Mouse (Mus musculus) embryonic facial prominence, embryonic 13.5 days (tissue): ENCODE results near the gene Kmt2b. TPM values are rescaled to one million over a fixed set of nuclear protein-coding genes. Genes with fewer than 3 reads are reported as not detected.

Experiments
- ATAC-seq: fragments of 200-750 bp; cut with Nextera tagmentation; 2 replicates; pipeline ENCODE4 v1.8.0; 2017; ENCODE audit warnings: low read depth; ENCODE audit not compliant: insufficient number of reproducible peaks, insufficient read depth, low FRiP score, low TSS enrichment
- H3K27ac ChIP-seq: fragments of 300-500 bp; sonication (generic); 2 replicates; pipeline ENCODE4 v1.5.1; 2015; ENCODE audit warnings: moderate library complexity, mild to moderate bottlenecking, inconsistent platforms
- H3K27me3 ChIP-seq: fragments of 300-500 bp; sonication (generic); 2 replicates; pipeline ENCODE4 v1.6.1; 2015; ENCODE audit warnings: mild to moderate bottlenecking, inconsistent platforms
- H3K36me3 ChIP-seq: fragments of 300-500 bp; sonication (generic); 2 replicates; pipeline ENCODE4 v1.6.1; 2015; ENCODE audit warnings: mild to moderate bottlenecking, inconsistent platforms
- H3K4me1 ChIP-seq: fragments of 300-500 bp; sonication (generic); 2 replicates; pipeline ENCODE4 v1.6.1; 2015; ENCODE audit warnings: inconsistent platforms
- H3K4me2 ChIP-seq: fragments of 300-500 bp; sonication (generic); 2 replicates; pipeline ENCODE4 v1.6.1; 2015; ENCODE audit warnings: moderate library complexity, mild to moderate bottlenecking, inconsistent platforms
- H3K4me3 ChIP-seq: fragments of 300-500 bp; sonication (generic); 2 replicates; pipeline ENCODE4 v1.5.1; 2015; ENCODE audit warnings: mild to moderate bottlenecking, inconsistent platforms
- H3K9ac ChIP-seq: fragments of 300-500 bp; sonication (generic); 2 replicates; pipeline ENCODE4 v1.6.1; 2015; ENCODE audit warnings: mild to moderate bottlenecking, inconsistent platforms
- H3K9me3 ChIP-seq: fragments of 300-500 bp; sonication (generic); 2 replicates; pipeline ENCODE4 v1.6.1; 2016; ENCODE audit warnings: inconsistent platforms
- WGBS: fragments of 180-500 bp; shearing (Covaris S2); methylation state at CpG from one replicate; pipeline ENCODE4 v1.1.7; 2015; ENCODE audit warnings: mixed read lengths; 5-methylcytosine and 5-hydroxymethylcytosine counted together
- polyA plus RNA-seq: library from polyadenylated mRNA; unstranded; fragments of >200 nt; fragmentation: Nextera tagmentation; extraction: Ambion mirVana; gene quantifications from 2 replicates; pipeline ENCODE4 v1.2.1, GENCODE M21; 2015

The Kmt2b gene
- polyA plus RNA-seq, 1 experiment from 2014 or later, result 13.8 TPM

DNA sequence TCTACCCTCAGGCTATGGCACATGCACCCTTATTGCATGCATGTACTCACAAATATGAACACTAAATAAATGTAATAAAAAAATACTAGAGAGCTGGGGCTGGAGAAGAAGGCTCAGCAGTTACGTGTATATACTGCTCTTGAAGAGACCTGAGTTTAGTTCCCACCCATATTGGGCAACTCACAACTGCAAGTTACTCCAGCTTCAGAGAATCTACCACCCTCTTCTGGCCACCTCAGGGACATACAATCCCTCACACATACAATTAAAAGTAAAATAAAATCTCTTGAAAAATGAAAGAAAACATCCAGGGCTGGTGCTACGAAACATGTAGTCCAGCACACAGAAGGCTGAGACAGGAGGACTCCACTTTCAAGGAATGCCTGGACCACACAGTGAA, 25.9 kb upstream of the Kmt2b start:
- Histone ChIP-seq H3K27ac (no peak overlapping the region), H3K9ac (no peak overlapping the region), H3K4me2 (no peak overlapping the region), H3K27me3 (no peaks in the 10 kb centered on the region), H3K36me3 (peaks cover 46% of the 10 kb centered on the region), H3K9me3 (no peaks in the 10 kb centered on the region), H3K4me3 (no peak overlapping the region), H3K4me1 (no peaks in the 10 kb centered on the region)
- 81% methylated on average over 2 of the region's 2 CpGs for WGBS
- no peak for ATAC-seq

DNA sequence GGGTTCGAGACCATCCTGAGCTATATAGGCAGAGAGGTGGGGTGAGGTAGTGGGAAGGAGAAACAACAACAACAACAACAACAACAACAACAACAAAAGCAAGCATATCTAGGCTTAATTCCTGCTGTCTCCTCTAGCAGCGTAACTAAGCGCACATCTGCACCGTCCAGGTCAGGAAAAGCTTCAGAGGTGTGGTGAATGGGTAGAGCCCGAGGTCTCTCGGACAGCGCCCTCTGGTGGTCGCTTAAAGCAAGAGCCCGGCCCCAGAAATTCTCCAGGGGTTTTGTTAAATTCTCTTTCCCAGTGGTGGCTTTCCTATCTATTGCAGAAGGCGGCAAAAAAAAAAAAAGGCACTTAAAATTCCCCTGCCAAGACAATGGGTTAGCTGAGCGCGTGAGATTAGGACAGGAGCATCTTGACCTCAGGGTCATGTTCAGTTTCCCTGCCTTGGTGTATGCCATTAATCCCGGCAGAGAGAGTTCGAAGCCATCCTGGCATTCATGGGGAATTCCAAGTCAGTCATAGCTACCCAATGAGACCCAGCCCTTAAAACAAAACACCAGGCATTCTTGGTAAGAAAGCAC, 25.1 kb upstream of the Kmt2b start:
- ATAC-seq, result no peak
- H3K4me3 ChIP-seq, result no peak overlapping the region
- no peaks in the 10 kb centered on the region for H3K27me3 ChIP-seq
- no peak overlapping the region for H3K27ac ChIP-seq
- H3K9ac ChIP-seq, result no peak overlapping the region
- 25% methylated on average over 14 of the region's 14 CpGs for WGBS
- no peak overlapping the region for H3K4me2 ChIP-seq
- no peaks in the 10 kb centered on the region for H3K4me1 ChIP-seq
- peaks cover 37% of the 10 kb centered on the region for H3K36me3 ChIP-seq
- H3K9me3 ChIP-seq, result no peaks in the 10 kb centered on the region

DNA sequence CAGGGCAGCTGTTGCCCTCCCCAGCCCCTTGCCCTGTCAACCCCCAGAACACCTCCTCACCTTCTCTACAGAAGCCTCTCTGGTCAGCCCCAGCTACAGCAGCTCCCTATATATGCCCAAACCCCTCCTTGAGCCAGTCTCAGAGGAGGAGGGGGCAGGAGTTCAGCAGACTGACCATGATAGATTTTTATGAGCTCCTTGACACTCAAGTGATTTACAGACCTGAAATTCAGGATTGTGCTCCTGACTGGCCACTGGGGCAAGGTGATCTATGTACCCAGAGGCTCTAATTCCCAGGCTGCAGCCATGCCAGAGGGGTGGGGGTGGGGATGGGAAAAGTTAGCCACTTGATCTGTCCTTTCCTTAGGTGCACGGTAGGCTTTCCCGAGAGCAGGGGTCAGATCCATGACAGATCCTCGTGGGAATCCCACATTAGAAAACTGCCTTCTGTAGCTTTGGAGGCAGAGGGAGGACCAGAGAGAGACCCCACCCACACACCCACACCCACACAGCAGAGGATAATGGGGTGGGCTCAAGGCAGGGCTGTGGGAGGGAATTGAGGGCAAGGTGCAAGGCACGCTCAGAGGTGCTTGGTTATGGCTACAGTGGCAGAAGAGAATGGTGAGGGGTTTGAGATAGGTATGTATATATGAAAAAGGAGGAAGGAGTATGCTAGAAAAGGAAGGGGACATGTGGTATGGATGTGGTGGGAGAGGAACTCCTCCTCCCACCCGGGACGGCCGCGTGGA, 24.3 kb upstream of the Kmt2b start, which contains the start of gene Upk1a:
TSS of gene Upk1a (minus strand) at position 194 of the 749 bp plus-strand sequence.
- ATAC-seq, result no peak
- Histone ChIP-seq H3K4me2 (no peak within 1 kb of the TSS), H3K4me3 (no peak within 1 kb of the TSS), H3K9ac (no peak within 1 kb of the TSS), H3K9me3 (no peaks in the 10 kb centered on the region), H3K27me3 (no peaks in the 10 kb centered on the region), H3K4me1 (no peaks in the 10 kb centered on the region), H3K27ac (no peak within 1 kb of the TSS), H3K36me3 (peaks cover 29% of the 10 kb centered on the region)
- WGBS, result 71% methylated on average over 8 of the region's 8 CpGs

DNA sequence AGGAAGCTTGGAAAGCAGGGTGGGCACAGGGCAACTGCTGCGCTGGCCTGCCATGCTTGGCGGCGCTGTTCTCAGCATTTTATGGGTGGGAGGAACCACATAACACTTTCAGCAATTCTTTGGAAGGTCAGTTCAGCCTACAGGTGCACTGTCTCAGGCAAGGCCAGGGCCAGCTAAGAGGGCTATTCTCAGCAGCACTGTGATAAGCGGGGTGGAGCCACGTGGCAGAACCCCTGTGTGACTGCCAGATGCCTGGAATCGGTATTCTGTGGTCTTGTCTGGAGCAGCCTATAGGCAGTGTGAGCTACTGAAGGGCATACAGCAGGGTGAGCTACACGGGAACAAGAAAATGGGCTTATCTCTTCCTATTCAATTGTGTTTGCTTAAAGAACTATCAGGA, 21.5 kb upstream of the Kmt2b start:
- 54% methylated on average over 7 of the region's 7 CpGs for WGBS
- H3K4me3 ChIP-seq, result no peak overlapping the region
- H3K4me1 ChIP-seq, result no peaks in the 10 kb centered on the region
- no peaks in the 10 kb centered on the region for H3K27me3 ChIP-seq
- H3K36me3 ChIP-seq, result peaks cover 3% of the 10 kb centered on the region
- H3K9ac ChIP-seq, result no peak overlapping the region
- ATAC-seq, result no peak
- H3K4me2 ChIP-seq, result no peak overlapping the region
- no peaks in the 10 kb centered on the region for H3K9me3 ChIP-seq
- no peak overlapping the region for H3K27ac ChIP-seq

DNA sequence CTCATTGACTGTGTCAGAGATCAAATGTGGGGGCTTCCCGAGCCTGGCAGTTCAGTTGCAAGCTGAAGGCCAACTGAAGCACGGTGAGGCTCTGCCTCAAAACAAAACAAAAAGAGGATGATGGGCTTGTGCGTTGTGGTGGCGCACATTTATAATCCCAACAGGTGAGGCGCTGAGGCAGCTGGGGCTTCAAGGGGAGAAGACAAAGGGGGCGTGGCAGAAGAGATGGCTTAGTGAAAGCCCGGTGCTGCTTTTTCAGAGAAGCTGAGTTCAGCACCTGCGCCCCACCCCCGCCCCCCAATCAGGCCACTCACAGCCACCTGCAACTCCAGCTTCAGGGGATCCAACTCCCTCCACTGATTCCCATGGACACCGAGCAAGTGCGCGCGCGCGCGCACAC, 19.9 kb upstream of the Kmt2b start:
- Histone ChIP-seq H3K27me3 (no peaks in the 10 kb centered on the region), H3K9ac (no peak overlapping the region), H3K9me3 (no peaks in the 10 kb centered on the region), H3K4me1 (no peaks in the 10 kb centered on the region), H3K27ac (no peak overlapping the region), H3K4me2 (no peak overlapping the region), H3K36me3 (no peaks in the 10 kb centered on the region), H3K4me3 (no peak overlapping the region)
- 47% methylated on average over 16 of the region's 16 CpGs for WGBS
- ATAC-seq, result no peak

DNA sequence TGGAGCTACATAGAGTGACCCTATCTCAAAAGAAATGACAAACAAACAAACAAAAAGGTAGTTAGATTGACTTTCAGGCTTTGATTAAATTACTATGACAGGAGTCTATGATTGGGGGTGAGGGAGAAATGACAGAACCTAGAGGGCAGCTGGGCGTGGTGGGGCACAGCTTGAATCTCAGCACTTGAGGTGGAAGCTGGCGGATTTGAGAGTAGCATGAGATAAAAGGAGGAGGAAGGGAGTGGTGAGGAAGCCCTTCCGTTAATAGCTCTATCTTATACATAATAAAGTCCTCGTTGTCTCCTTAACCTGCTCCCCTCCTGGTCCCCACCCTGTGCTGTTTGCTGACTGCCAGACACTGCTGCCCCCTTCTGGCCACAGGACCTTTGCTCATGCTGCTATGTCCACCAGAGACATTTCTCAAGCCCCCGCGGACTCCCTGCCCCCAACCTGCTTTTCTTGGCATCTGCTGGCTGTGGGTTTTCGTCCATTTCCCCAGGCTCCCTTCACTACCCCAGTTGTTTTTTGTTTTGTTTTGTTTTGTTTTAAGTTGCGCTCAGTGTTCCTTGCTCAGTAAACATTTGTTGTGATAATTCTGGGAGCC, 19.3 kb upstream of the Kmt2b start:
- Histone ChIP-seq H3K4me2 (no peak overlapping the region), H3K9me3 (no peaks in the 10 kb centered on the region), H3K36me3 (no peaks in the 10 kb centered on the region), H3K4me1 (no peaks in the 10 kb centered on the region), H3K27ac (no peak overlapping the region), H3K9ac (no peak overlapping the region), H3K27me3 (no peaks in the 10 kb centered on the region), H3K4me3 (no peak overlapping the region)
- 24% methylated on average over 8 of the region's 8 CpGs for WGBS
- no peak for ATAC-seq

DNA sequence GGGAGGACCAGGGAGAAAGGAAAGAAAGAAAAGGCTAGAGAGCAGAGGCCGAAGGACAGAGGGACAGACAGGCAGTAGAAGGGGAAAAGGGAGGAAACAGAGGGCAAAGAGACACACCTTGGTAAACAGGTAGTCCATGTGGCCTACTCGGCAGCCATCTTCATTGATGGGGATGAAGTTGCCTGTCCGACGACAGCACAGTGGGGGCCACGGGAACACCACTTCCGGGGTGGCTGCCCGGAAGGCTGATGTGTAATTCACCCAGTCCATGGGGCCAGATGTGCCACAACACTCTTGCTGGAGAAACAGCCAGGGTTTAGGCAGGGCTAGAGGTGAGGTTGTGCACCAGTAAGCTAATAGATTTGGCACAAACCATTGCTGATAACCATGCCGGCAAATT, 16.4 kb upstream of the Kmt2b start:
- Histone ChIP-seq H3K27ac (no peak overlapping the region), H3K4me1 (no peaks in the 10 kb centered on the region), H3K27me3 (no peaks in the 10 kb centered on the region), H3K9ac (0 out of 2 replicates have a peak overlapping the region, but pooled peaks have one; percentile 36), H3K4me3 (no peak overlapping the region), H3K4me2 (no peak overlapping the region), H3K9me3 (no peaks in the 10 kb centered on the region), H3K36me3 (no peaks in the 10 kb centered on the region)
- ATAC-seq, result no peak
- WGBS, result 91% methylated on average over 8 of the region's 8 CpGs

DNA sequence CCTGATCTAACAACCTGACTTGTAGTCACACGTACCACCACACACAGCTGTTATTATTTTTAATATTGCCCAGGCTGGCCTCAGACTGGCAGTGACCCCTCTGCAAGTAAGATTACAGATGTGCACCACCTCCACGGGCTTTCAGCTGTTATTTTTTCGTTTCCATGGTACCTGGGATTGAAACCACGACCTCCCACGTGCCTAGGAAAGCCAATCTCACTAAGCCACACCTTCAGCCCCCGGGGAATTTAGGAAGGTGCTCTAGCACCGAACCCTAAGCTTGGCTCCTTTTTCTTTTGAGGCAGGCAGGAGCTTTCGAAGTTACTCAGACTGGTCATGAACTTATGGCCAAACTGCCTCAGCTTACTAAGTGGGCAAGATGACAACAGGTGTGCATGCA, 15.9 kb upstream of the Kmt2b start:
- H3K4me2 ChIP-seq, result no peak overlapping the region
- H3K27me3 ChIP-seq, result no peaks in the 10 kb centered on the region
- H3K9me3 ChIP-seq, result no peaks in the 10 kb centered on the region
- 34% methylated on average over 8 of the region's 8 CpGs for WGBS
- no peaks in the 10 kb centered on the region for H3K36me3 ChIP-seq
- 0 out of 2 replicates have a peak overlapping the region, but pooled peaks have one; percentile 36 for H3K9ac ChIP-seq
- no peak overlapping the region for H3K4me3 ChIP-seq
- no peak overlapping the region for H3K27ac ChIP-seq
- ATAC-seq, result no peak
- H3K4me1 ChIP-seq, result no peaks in the 10 kb centered on the region

DNA sequence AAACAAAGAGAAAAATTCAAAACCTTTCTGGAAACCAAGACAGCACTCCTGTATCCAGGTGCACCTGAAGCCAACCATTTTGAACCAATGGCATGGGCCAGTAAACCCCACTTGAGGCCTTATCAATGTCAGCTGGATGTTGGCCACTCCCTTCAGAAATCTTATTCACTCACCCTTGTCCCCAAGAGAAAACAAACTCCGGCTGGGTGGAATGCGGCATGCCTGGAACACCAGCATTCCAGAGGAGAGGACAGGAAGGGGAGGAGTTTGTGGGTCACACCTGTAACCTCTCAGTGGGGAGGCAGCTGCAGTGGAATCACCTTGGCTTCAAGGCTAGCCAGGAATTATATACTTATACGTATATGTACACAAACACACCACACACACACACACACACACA, 14.1 kb upstream of the Kmt2b start:
- Histone ChIP-seq H3K27me3 (no peaks in the 10 kb centered on the region), H3K9ac (no peak overlapping the region), H3K4me3 (no peak overlapping the region), H3K27ac (no peak overlapping the region), H3K4me2 (no peak overlapping the region), H3K36me3 (no peaks in the 10 kb centered on the region), H3K4me1 (no peaks in the 10 kb centered on the region), H3K9me3 (no peaks in the 10 kb centered on the region)
- WGBS, result 15% methylated on average over 3 of the region's 3 CpGs
- ATAC-seq, result no peak

DNA sequence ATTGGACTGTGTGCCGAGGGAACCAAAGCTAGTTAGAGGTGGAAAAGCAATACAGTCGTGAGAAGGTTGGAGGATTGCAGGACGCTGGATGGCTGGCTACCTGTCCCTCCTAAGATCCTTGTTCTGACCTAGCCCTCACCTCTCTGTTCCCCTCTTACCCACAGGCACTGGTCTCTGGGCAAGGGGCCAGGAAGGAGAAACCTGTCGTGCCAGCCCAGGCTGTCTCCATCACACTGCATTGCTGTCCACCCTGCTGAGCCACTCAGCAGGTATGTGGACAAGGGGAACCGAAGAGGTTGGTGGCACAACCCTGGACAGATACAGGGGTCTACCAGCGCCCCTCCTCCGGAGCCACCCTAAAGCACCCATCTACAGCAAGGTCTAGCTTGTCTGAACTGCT, 12.1 kb upstream of the Kmt2b start:
- H3K4me2 ChIP-seq, result no peak overlapping the region
- no peaks in the 10 kb centered on the region for H3K4me1 ChIP-seq
- WGBS, result 65% methylated on average over 7 of the region's 7 CpGs

DNA sequence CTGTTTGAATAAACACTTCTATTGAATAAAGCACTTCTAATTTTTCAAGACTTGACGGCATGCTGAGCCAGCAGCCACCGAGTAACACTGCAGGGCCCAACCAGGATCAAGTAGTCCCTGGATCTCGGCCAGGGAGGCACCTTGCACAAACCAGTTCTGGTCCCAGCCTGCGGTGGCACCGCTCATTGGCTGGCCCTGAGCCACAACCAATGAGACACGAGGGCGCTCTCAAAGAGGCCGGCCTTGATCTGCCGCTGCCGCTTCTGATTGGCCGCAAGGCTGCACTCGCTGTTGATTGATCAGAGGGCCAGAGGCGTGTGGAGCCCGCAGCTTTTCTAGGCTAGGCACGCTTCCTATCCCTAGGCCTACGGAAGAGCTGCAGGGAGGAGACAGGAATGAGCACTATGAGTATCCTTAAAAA, 11.4 kb upstream of the Kmt2b start:
- no peak overlapping the region for H3K4me3 ChIP-seq
- 2% methylated on average over 16 of the region's 16 CpGs for WGBS
- H3K9ac ChIP-seq, result no peak overlapping the region
- no peak overlapping the region for H3K4me2 ChIP-seq
- ATAC-seq, result peak; percentile 87
- no peaks in the 10 kb centered on the region for H3K4me1 ChIP-seq
- no peaks in the 10 kb centered on the region for H3K9me3 ChIP-seq
- H3K27ac ChIP-seq, result 0 out of 2 replicates have a peak overlapping the region, but pooled peaks have one; percentile 48
- H3K27me3 ChIP-seq, result no peaks in the 10 kb centered on the region
- H3K36me3 ChIP-seq, result no peaks in the 10 kb centered on the region

More for the DNA sequence above, 12.1 kb upstream of the Kmt2b start:
- Histone ChIP-seq H3K4me3 (no peak overlapping the region), H3K9ac (no peak overlapping the region), H3K27me3 (no peaks in the 10 kb centered on the region), H3K27ac (0 out of 2 replicates have a peak overlapping the region, but pooled peaks have one; percentile 48), H3K9me3 (no peaks in the 10 kb centered on the region), H3K36me3 (no peaks in the 10 kb centered on the region)
- ATAC-seq, result no peak

DNA sequence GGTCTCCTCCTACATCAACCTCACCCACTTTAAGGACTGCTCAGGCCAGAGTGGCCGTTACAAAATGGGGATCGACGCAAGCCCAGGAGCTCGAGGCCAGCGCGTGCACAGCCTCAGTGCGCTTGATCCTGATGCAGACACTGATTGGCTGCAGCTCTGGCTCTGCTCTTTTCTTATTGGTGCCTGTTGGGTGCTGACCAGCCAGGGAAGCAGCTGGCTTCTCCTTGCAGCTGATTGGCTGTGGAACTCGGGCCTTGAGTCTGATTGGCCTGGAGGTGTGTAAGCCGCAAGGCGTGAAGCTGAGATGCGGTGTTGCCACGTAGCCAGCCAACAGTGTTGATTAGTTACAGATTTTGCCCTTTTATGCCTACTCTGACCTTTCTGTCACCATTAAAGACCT, 10.3 kb upstream of the Kmt2b start, which contains the start of gene Zbtb32:
TSS of gene Zbtb32 (minus strand) at position 124 of the 400 bp plus-strand sequence.
- Histone ChIP-seq H3K36me3 (no peaks in the 10 kb centered on the region), H3K4me1 (no peaks in the 10 kb centered on the region), H3K9me3 (no peaks in the 10 kb centered on the region), H3K9ac (no peak within 1 kb of the TSS), H3K27me3 (no peaks in the 10 kb centered on the region), H3K27ac (no peak within 1 kb of the TSS; the same call in 1 of the 2 replicates), H3K4me2 (no peak within 1 kb of the TSS), H3K4me3 (no peak within 1 kb of the TSS)
- 92% methylated on average over 12 of the region's 12 CpGs for WGBS
- ATAC-seq, result no peak
